12 mouse cellular contexts compared by ENCODE assay signal in genomic region chr12:75320441-75320925, GRCm38 (mm10). TPM values are rescaled to one million over a fixed set of nuclear protein-coding genes. Genes with fewer than 3 reads are reported as not detected.
A peak's percentile ranks its signal among the peaks of the same experiment; 100 is the strongest.
DNase-seq lines count a peak whose midpoint lies in the region; ATAC-seq and TF ChIP-seq lines count a peak whose summit lies in the region.
"Had no signal": no experiment of that assay in that cellular context is flagged by ENCODE, and none has a peak within 500 bp of the region (broad histone marks: within the 10 kb centered on the region; RNA-seq: fewer than 3 reads in every experiment).

No protein-coding gene starts in this region.

- no peak for ATAC-seq in heart, postnatal 0 days (ENCODE audit: insufficient read depth, low read depth)
- peak; percentile 23 for ATAC-seq in lung, postnatal 0 days
- no peak for ATAC-seq in hindbrain, embryonic 14.5 days (ENCODE audit: low FRiP score)
- ATAC-seq in kidney, embryonic 14.5 days (ENCODE audit: low FRiP score, low TSS enrichment) = no peak

- H3K4me1 ChIP-seq in brown adipose tissue, adult 24 weeks (ENCODE audit: control insufficient read depth, insufficient read depth, insufficient read length, low read length) = no peaks in the 10 kb centered on the region
- H3K4me1 ChIP-seq in heart, postnatal 0 days (ENCODE audit: control insufficient read depth, insufficient read depth) = 0 out of 2 replicates have a peak, but pooled peaks cover 7% of the 10 kb centered on the region
- no peaks in the 10 kb centered on the region for H3K4me1 ChIP-seq in lung, postnatal 0 days (ENCODE audit: insufficient read depth, low read depth, low read length)
- no peaks in the 10 kb centered on the region for H3K4me1 ChIP-seq in hindbrain, embryonic 14.5 days (replicated peaks; ENCODE audit: control insufficient read depth, insufficient read depth, low read length)
- H3K4me1 ChIP-seq in kidney, embryonic 14.5 days (ENCODE audit: control insufficient read depth, insufficient read depth, low read length) = no peaks in the 10 kb centered on the region
- H3K4me1 ChIP-seq: lung, embryonic 15.5 days had no signal

- H3K36me3 ChIP-seq in heart, postnatal 0 days (replicated peaks; ENCODE audit: control insufficient read depth, insufficient read depth, low read length) = peaks cover 18% of the 10 kb centered on the region; the same call in 1 of the 2 replicates
- no peaks in the 10 kb centered on the region for H3K36me3 ChIP-seq in lung, postnatal 0 days (ENCODE audit: insufficient read depth, low read length)
- H3K36me3 ChIP-seq in hindbrain, embryonic 14.5 days (replicated peaks; ENCODE audit: control insufficient read depth, insufficient read depth) = no peaks in the 10 kb centered on the region
- no peaks in the 10 kb centered on the region for H3K36me3 ChIP-seq in kidney, embryonic 14.5 days (ENCODE audit: control insufficient read depth, insufficient read depth, low read length)

- H3K9me3 ChIP-seq in heart, postnatal 0 days (replicated peaks; ENCODE audit: control insufficient read depth, low read length) = no peaks in the 10 kb centered on the region
- H3K9me3 ChIP-seq in lung, postnatal 0 days (ENCODE audit: low read length) = no peaks in the 10 kb centered on the region
- no peaks in the 10 kb centered on the region for H3K9me3 ChIP-seq in hindbrain, embryonic 14.5 days (ENCODE audit: control insufficient read depth, low read length)
- no peaks in the 10 kb centered on the region for H3K9me3 ChIP-seq in kidney, embryonic 14.5 days (ENCODE audit: control insufficient read depth, low read length)
- H3K9me3 ChIP-seq: lung, embryonic 15.5 days had no signal

- H3K27ac ChIP-seq in brown adipose tissue, adult 24 weeks (replicated peaks; ENCODE audit: low read depth, low read length) = peak overlapping the region; percentile 35; the same call in 1 of the 2 replicates
- H3K27ac ChIP-seq in heart, postnatal 0 days (ENCODE audit: low read depth) = no peak overlapping the region
- H3K27ac ChIP-seq in lung, postnatal 0 days (ENCODE audit: low read length) = no peak overlapping the region
- H3K27ac ChIP-seq in hindbrain, embryonic 14.5 days = no peak overlapping the region
- H3K27ac ChIP-seq in kidney, embryonic 14.5 days (ENCODE audit: low read depth, low read length) = no peak overlapping the region
- H3K27ac ChIP-seq: lung, embryonic 15.5 days had no signal

- TF ChIP-seq CTCF in heart, postnatal 0 days (IDR thresholded peaks at IDR 0.05; ENCODE audit: low read depth) = no peak
- TF ChIP-seq CTCF in lung, postnatal 0 days (IDR thresholded peaks at IDR 0.05) = no peak

- H3K4me2 ChIP-seq in heart, postnatal 0 days (ENCODE audit: low read depth, low read length) = peak overlapping the region; percentile 30; the same call in 1 of the 2 replicates
- H3K4me2 ChIP-seq in lung, postnatal 0 days (replicated peaks; ENCODE audit: low read depth, low read length) = no peak overlapping the region
- no peak overlapping the region for H3K4me2 ChIP-seq in hindbrain, embryonic 14.5 days (replicated peaks)
- no peak overlapping the region for H3K4me2 ChIP-seq in kidney, embryonic 14.5 days (replicated peaks; ENCODE audit: low read depth, low read length)
- H3K4me2 ChIP-seq: lung, embryonic 15.5 days had no signal

- H3K9ac ChIP-seq in heart, postnatal 0 days (replicated peaks; ENCODE audit: low read depth, low read length) = no peak overlapping the region
- no peak overlapping the region for H3K9ac ChIP-seq in lung, postnatal 0 days (replicated peaks; ENCODE audit: low read depth)
- H3K9ac ChIP-seq in hindbrain, embryonic 14.5 days = no peak overlapping the region
- no peak overlapping the region for H3K9ac ChIP-seq in kidney, embryonic 14.5 days (ENCODE audit: low read depth, low read length)
- H3K9ac ChIP-seq: lung, embryonic 15.5 days had no signal

- 39% methylated on average over 12 of the region's 12 CpGs for WGBS in heart, postnatal 0 days
- 49% methylated on average over 12 of the region's 12 CpGs for WGBS in lung, postnatal 0 days
- 82% methylated on average over 12 of the region's 12 CpGs for WGBS in hindbrain, embryonic 14.5 days
- WGBS in kidney, embryonic 14.5 days = 67% methylated on average over 12 of the region's 12 CpGs

- no peak for TF ChIP-seq EP300 in heart, postnatal 0 days (IDR thresholded peaks at IDR 0.05; ENCODE audit: low read depth)
- TF ChIP-seq EP300 in lung, postnatal 0 days (IDR thresholded peaks at IDR 0.05) = no peak

- DNase-seq in 416B (ENCODE audit: low read depth) = peak; percentile 62
- no peak for DNase-seq in heart, postnatal 0 days (ENCODE audit: low spot score)
- DNase-seq in lung, postnatal 0 days (ENCODE audit: low spot score) = peak; percentile 23
- DNase-seq in spleen, adult 18-20 months = no peak
- DNase-seq in hindbrain, embryonic 14.5 days (ENCODE audit: low spot score) = no peak
- DNase-seq in layer of hippocampus, adult 9-10 months (ENCODE audit: low spot score) = no peak
- DNase-seq: cerebellum, postnatal 25 days; right cerebral cortex, postnatal 25 days; thymus, postnatal 25 days had no signal

- H3K27me3 ChIP-seq in heart, postnatal 0 days (ENCODE audit: control insufficient read depth, insufficient read depth, low read length) = no peaks in the 10 kb centered on the region
- H3K27me3 ChIP-seq in lung, postnatal 0 days (replicated peaks; ENCODE audit: insufficient read depth, low read length) = no peaks in the 10 kb centered on the region
- H3K27me3 ChIP-seq in hindbrain, embryonic 14.5 days (ENCODE audit: control insufficient read depth, insufficient read depth, low read length) = no peaks in the 10 kb centered on the region
- no peaks in the 10 kb centered on the region for H3K27me3 ChIP-seq in kidney, embryonic 14.5 days (ENCODE audit: control insufficient read depth, insufficient read depth, low read length)
- H3K27me3 ChIP-seq: lung, embryonic 15.5 days had no signal

- H3K4me3 ChIP-seq in brown adipose tissue, adult 24 weeks (ENCODE audit: insufficient read depth, low read depth, low read length) = no peak overlapping the region
- H3K4me3 ChIP-seq in heart, postnatal 0 days (ENCODE audit: low read depth, low read length) = no peak overlapping the region
- H3K4me3 ChIP-seq in lung, postnatal 0 days (ENCODE audit: low read depth, low read length) = no peak overlapping the region
- H3K4me3 ChIP-seq in hindbrain, embryonic 14.5 days (replicated peaks; ENCODE audit: low read length) = no peak overlapping the region
- H3K4me3 ChIP-seq in kidney, embryonic 14.5 days (ENCODE audit: low read length) = no peak overlapping the region
- H3K4me3 ChIP-seq: lung, embryonic 15.5 days had no signal

RNA-seq across cellular contexts. Expression of gene Rhoj, which starts 12.4 kb away (rescaled TPM):
- 14.4 and 16.0 TPM in 2 replicates for polyA plus RNA-seq in brown adipose tissue, adult 24 weeks (2012; ENCODE audit: insufficient read depth, insufficient read length, missing spikeins)
- 107 and 146 TPM in 2 replicates for total RNA-seq in heart, postnatal 0 days (2014; rRNA removed; ENCODE audit: low replicate concordance)
- 42.9 TPM in 2 replicates for polyA plus RNA-seq in heart, postnatal 0 days (2015; fragmentation: Nextera tagmentation; extraction: Ambion mirVana)
- polyA plus RNA-seq in lung, postnatal 0 days (2015; fragmentation: Nextera tagmentation; extraction: Ambion mirVana) = 95.8 and 102 TPM in 2 replicates
- 24.0 and 28.3 TPM in 2 replicates for polyA plus RNA-seq in hindbrain, embryonic 14.5 days (2014; fragmentation: Nextera tagmentation; extraction: Ambion mirVana)
- 45.7 and 51.0 TPM in 2 replicates for polyA plus RNA-seq in kidney, embryonic 14.5 days (2014; fragmentation: Nextera tagmentation; extraction: Ambion mirVana)

Comparison
In these comparisons a context has a peak if more than half of its experiments do, and no peak if none do; other contexts are left out.
1. DNase-seq: peak in 416B (single experiment) and lung, postnatal 0 days (single experiment); none in heart, postnatal 0 days (single experiment), spleen, adult 18-20 months (0 of 2), hindbrain, embryonic 14.5 days (single experiment) and layer of hippocampus, adult 9-10 months (single experiment).